Mouse (Mus musculus) thymus, adult 2 months (tissue): ENCODE results near the gene Clcn6. TPM values are rescaled to one million over a fixed set of nuclear protein-coding genes. Genes with fewer than 3 reads are reported as not detected.

Source experiments
- DNase-seq: peaks from one replicate; pipeline ENCODE4 v3.0.0; 2021
- H3K27ac ChIP-seq: fragments of 200-500 bp; 2 replicates; pipeline ENCODE4 v1.5.1; 2012; ENCODE audit warnings: low read length, control low read depth; ENCODE audit not compliant: control insufficient read depth, insufficient read depth
- H3K27me3 ChIP-seq: fragments of 200-500 bp; 2 replicates; pipeline ENCODE4 v1.6.1; 2012; ENCODE audit warnings: mild to moderate bottlenecking, low read length, moderate library complexity, mixed read lengths; ENCODE audit not compliant: control insufficient read depth, insufficient read depth
- H3K36me3 ChIP-seq: fragments of 200-500 bp; 2 replicates; pipeline ENCODE4 v1.6.1; 2012; ENCODE audit warnings: mild to moderate bottlenecking, low read length, moderate library complexity; ENCODE audit not compliant: control insufficient read depth, insufficient read depth
- H3K4me1 ChIP-seq: fragments of 200-500 bp; replicated peaks from 2 replicates; pipeline ENCODE4 v1.6.1; 2012; ENCODE audit warnings: low read length; ENCODE audit not compliant: control insufficient read depth, insufficient read depth
- H3K4me3 ChIP-seq: fragments of 200-500 bp; 2 replicates; pipeline ENCODE4 v1.5.1; 2012; ENCODE audit warnings: mild to moderate bottlenecking, low read length, control low read depth, moderate library complexity; ENCODE audit not compliant: control insufficient read depth, insufficient read depth
- CTCF ChIP-seq: fragments of 200-500 bp; IDR thresholded peaks from 2 replicates; pipeline ENCODE4 v1.5.1; 2012; ENCODE audit warnings: mild to moderate bottlenecking, control low read depth, low read length, moderate library complexity, borderline replicate concordance; ENCODE audit not compliant: control insufficient read depth, poor library complexity, insufficient read depth; ENCODE audit errors: extremely low read depth
- POLR2A ChIP-seq: fragments of 200-500 bp; IDR thresholded peaks from 2 replicates; pipeline ENCODE4 v1.6.1; 2012; ENCODE audit warnings: mild to moderate bottlenecking, low read length, control low read depth, moderate library complexity; ENCODE audit not compliant: control insufficient read depth, poor library complexity, insufficient read depth; ENCODE audit errors: extremely low read depth
- WGBS: fragments of 180-500 bp; shearing (Covaris S2); methylation state at CpG from one replicate; pipeline ENCODE4 v1.1.7; 2018; 5-methylcytosine and 5-hydroxymethylcytosine counted together
- polyA plus RNA-seq: library from polyadenylated mRNA; depleted of rRNA; stranded (reverse); fragments of >200 nt; gene quantifications from 2 replicates; pipeline ENCODE4 v1.2.3, GENCODE M21; 2012; rRNA removed

The Clcn6 gene
- polyA plus RNA-seq, result 37.9 and 39.4 TPM in 2 replicates

GRCm38 (mm10) chr4:148038600-148039253 is at the start of gene Clcn6, which contains the start of gene Mthfr:
Clcn6 (minus strand) TSS chr4:148038821.
Mthfr (plus strand) TSS chr4:148039077.
- DNase-seq, result peak; percentile 98
- peaks cover 34% of the 10 kb centered on the region for H3K4me1 ChIP-seq
- H3K4me3 ChIP-seq, result peak within 1 kb of the TSS; percentile 77
- H3K36me3 ChIP-seq, result no peaks in the 10 kb centered on the region
- 0% methylated on average over 54 of the region's 54 CpGs for WGBS
- TF ChIP-seq POLR2A, result peak; percentile 39; the same call in 1 of the 2 replicates
- peak; percentile 37; the same call in 1 of the 2 replicates for TF ChIP-seq CTCF
- H3K27me3 ChIP-seq, result no peaks in the 10 kb centered on the region
- peak within 1 kb of the TSS; percentile 11; the same call in 1 of the 2 replicates for H3K27ac ChIP-seq

- Histone ChIP-seq H3K36me3 (no peaks in the 10 kb centered on the region), H3K4me3 (peak within 1 kb of the TSS; percentile 89), H3K4me1 (peaks cover 48% of the 10 kb centered on the region), H3K27me3 (no peaks in the 10 kb centered on the region), H3K27ac (peak within 1 kb of the TSS; percentile 75)
- peak; percentile 98 for DNase-seq
- 7% methylated on average over 34 of the region's 34 CpGs for WGBS
- TF ChIP-seq CTCF, result peak; percentile 51; the same call in 1 of the 2 replicates
- peak; percentile 80 for TF ChIP-seq POLR2A
Observed at GRCm38 (mm10) chr4:148087907-148088527, 49.4 kb upstream of the Clcn6 start, which contains the start of gene Agtrap. Agtrap (minus strand) TSS chr4:148088031.

GRCm38 (mm10) chr4:148087091-148087906 is 48.7 kb upstream of the Clcn6 start:
- no peaks in the 10 kb centered on the region for H3K27me3 ChIP-seq
- peak overlapping the region; percentile 75 for H3K27ac ChIP-seq
- no peaks in the 10 kb centered on the region for H3K36me3 ChIP-seq
- peak overlapping the region; percentile 89 for H3K4me3 ChIP-seq
- WGBS, result 3% methylated on average over 30 of the region's 30 CpGs
- TF ChIP-seq POLR2A (no peak), CTCF (no peak)
- DNase-seq, result no peak
- peaks cover 48% of the 10 kb centered on the region for H3K4me1 ChIP-seq

- 63% methylated on average over 3 of the region's 3 CpGs for WGBS
- no peak for TF ChIP-seq POLR2A
- no peak for TF ChIP-seq CTCF
- H3K27ac ChIP-seq, result peak overlapping the region; percentile 93
- no peak for DNase-seq
- H3K27me3 ChIP-seq, result no peaks in the 10 kb centered on the region
- peaks cover 53% of the 10 kb centered on the region for H3K4me1 ChIP-seq
- H3K36me3 ChIP-seq, result peaks cover 12% of the 10 kb centered on the region
- peak overlapping the region; percentile 34 for H3K4me3 ChIP-seq
Observed at GRCm38 (mm10) chr4:148085907-148086305, 47.3 kb upstream of the Clcn6 start.

GRCm38 (mm10) chr4:148085131-148085906 is 46.7 kb upstream of the Clcn6 start:
- TF ChIP-seq CTCF (no peak), POLR2A (no peak; the same call in 1 of the 2 replicates)
- Histone ChIP-seq H3K4me1 (peaks cover 53% of the 10 kb centered on the region), H3K36me3 (peaks cover 18% of the 10 kb centered on the region), H3K27ac (peak overlapping the region; percentile 93), H3K4me3 (peak overlapping the region; percentile 34), H3K27me3 (no peaks in the 10 kb centered on the region)
- WGBS, result 46% methylated on average over 10 of the region's 10 CpGs
- peak; percentile 54 for DNase-seq

GRCm38 (mm10) chr4:148084261-148084714 is 45.7 kb upstream of the Clcn6 start:
- H3K4me3 ChIP-seq, result no peak overlapping the region
- TF ChIP-seq CTCF (no peak), POLR2A (no peak)
- H3K36me3 ChIP-seq, result peaks cover 27% of the 10 kb centered on the region
- H3K27me3 ChIP-seq, result no peaks in the 10 kb centered on the region
- 61% methylated on average over 8 of the region's 8 CpGs for WGBS
- peak overlapping the region; percentile 92 for H3K27ac ChIP-seq
- DNase-seq, result no peak
- H3K4me1 ChIP-seq, result peaks cover 53% of the 10 kb centered on the region
